ENCODE assay signal across 8 mouse cellular contexts in genomic region chr10:13473287-13473832, GRCm38 (mm10). TPM values are rescaled to one million over a fixed set of nuclear protein-coding genes. Genes with fewer than 3 reads are reported as not detected.
A peak's percentile ranks its signal among the peaks of the same experiment; 100 is the strongest.
DNase-seq lines count a peak whose midpoint lies in the region; ATAC-seq and TF ChIP-seq lines count a peak whose summit lies in the region.

No protein-coding gene starts in this region.

- WGBS in heart, embryonic 13.5 days: 15% methylated on average over 17 of the region's 17 CpGs
- 8% methylated on average over 17 of the region's 17 CpGs for WGBS in bone marrow, adult 2 months
- WGBS in heart, postnatal 0 days: 16% methylated on average over 16 of the region's 17 CpGs

- no peak for ATAC-seq in heart, embryonic 13.5 days (ENCODE audit: extremely low read depth, insufficient number of reproducible peaks, low FRiP score, low TSS enrichment)
- ATAC-seq in heart, postnatal 0 days (ENCODE audit: insufficient read depth, low read depth): no peak

- peak overlapping the region; percentile 83 for H3K4me3 ChIP-seq in heart, embryonic 13.5 days
- H3K4me3 ChIP-seq in bone marrow, adult 2 months (replicated peaks; ENCODE audit: control insufficient read depth, low read depth, low read length): peak overlapping the region; percentile 63
- peak overlapping the region; percentile 81 for H3K4me3 ChIP-seq in heart, postnatal 0 days (ENCODE audit: low read depth, low read length)

- H3K4me2 ChIP-seq in heart, embryonic 13.5 days: peak overlapping the region; percentile 98
- peak overlapping the region; percentile 99 for H3K4me2 ChIP-seq in heart, postnatal 0 days (ENCODE audit: low read depth, low read length)

- no peak for TF ChIP-seq POLR2A in bone marrow, adult 2 months (IDR thresholded peaks at IDR 0.05; ENCODE audit: borderline replicate concordance, control insufficient read depth, low read depth, low read length)

- H3K9ac ChIP-seq in heart, embryonic 13.5 days: peak overlapping the region; percentile 90
- peak overlapping the region; percentile 85 for H3K9ac ChIP-seq in heart, postnatal 0 days (replicated peaks; ENCODE audit: low read depth, low read length)

- peaks cover 42% of the 10 kb centered on the region for H3K27me3 ChIP-seq in heart, embryonic 13.5 days (replicated peaks)
- 0 out of 2 replicates have a peak, but pooled peaks cover 9% of the 10 kb centered on the region for H3K27me3 ChIP-seq in heart, postnatal 0 days (ENCODE audit: control insufficient read depth, insufficient read depth, low read length)

- no peak for TF ChIP-seq CTCF in bone marrow, adult 2 months (IDR thresholded peaks at IDR 0.05; ENCODE audit: control insufficient read depth, insufficient read depth, low read length)
- no peak for TF ChIP-seq CTCF in heart, postnatal 0 days (IDR thresholded peaks at IDR 0.05; ENCODE audit: low read depth)

- no peak overlapping the region for H3K27ac ChIP-seq in heart, embryonic 13.5 days (replicated peaks)
- H3K27ac ChIP-seq in bone marrow, adult 2 months (ENCODE audit: control insufficient read depth, insufficient read depth, low read depth, low read length, poor library complexity): no peak overlapping the region; the same call in 1 of the 2 replicates
- peak overlapping the region; percentile 59; the same call in 1 of the 2 replicates for H3K27ac ChIP-seq in heart, postnatal 0 days (ENCODE audit: low read depth)

- DNase-seq in heart, adult 8-10 months (ENCODE audit: low spot score): no peak
- no peak for DNase-seq in heart, postnatal 0 days (ENCODE audit: low spot score)
- peak; percentile 8 for DNase-seq in mesoderm, embryonic 11.5 days (ENCODE audit: low read depth, low spot score)
- no peak for DNase-seq in ovary, postnatal 10 days (ENCODE audit: low spot score)
- DNase-seq in layer of hippocampus, adult 9-11 months: no peak
- DNase-seq in thymus, postnatal 14 days: no peak

- no peaks in the 10 kb centered on the region for H3K36me3 ChIP-seq in heart, embryonic 13.5 days
- H3K36me3 ChIP-seq in heart, postnatal 0 days (replicated peaks; ENCODE audit: control insufficient read depth, insufficient read depth, low read length): no peaks in the 10 kb centered on the region

- H3K4me1 ChIP-seq in heart, embryonic 13.5 days: peaks cover 17% of the 10 kb centered on the region
- peaks cover 11% of the 10 kb centered on the region for H3K4me1 ChIP-seq in bone marrow, adult 2 months (ENCODE audit: control insufficient read depth, insufficient read depth, low read length)
- peaks cover 12% of the 10 kb centered on the region; the same call in 1 of the 2 replicates for H3K4me1 ChIP-seq in heart, postnatal 0 days (ENCODE audit: control insufficient read depth, insufficient read depth)

- TF ChIP-seq EP300 in heart, postnatal 0 days (IDR thresholded peaks at IDR 0.05; ENCODE audit: low read depth): no peak

- no peaks in the 10 kb centered on the region for H3K9me3 ChIP-seq in heart, embryonic 13.5 days
- no peaks in the 10 kb centered on the region for H3K9me3 ChIP-seq in heart, postnatal 0 days (replicated peaks; ENCODE audit: control insufficient read depth, low read length)

RNA-seq across cellular contexts. Expression of gene Phactr2, which starts 0.9 kb away (rescaled TPM):
- 50.1 and 52.5 TPM in 2 replicates for polyA plus RNA-seq in heart, embryonic 13.5 days (2015; fragmentation: Nextera tagmentation; extraction: Ambion mirVana)
- total RNA-seq in heart, adult 8-10 months (2022): 10 to 100 TPM; 45.2 to 50.3 (median 48.6) TPM
- polyA plus RNA-seq in bone marrow, adult 2 months (2011; ENCODE audit: insufficient read depth, insufficient read length, low replicate concordance, missing spikeins): 7.5 and 12.8 TPM in 2 replicates
- 51.1 and 62.5 TPM in 2 replicates for total RNA-seq in heart, postnatal 0 days (2014; rRNA removed; ENCODE audit: low replicate concordance)
- 39.6 and 40.6 TPM in 2 replicates for polyA plus RNA-seq in heart, postnatal 0 days (2015; fragmentation: Nextera tagmentation; extraction: Ambion mirVana)

RNA-seq across cellular contexts. Expression of gene Fuca2, which starts 26.0 kb away (rescaled TPM):
- 62.3 and 70.5 TPM in 2 replicates for polyA plus RNA-seq in heart, embryonic 13.5 days (2015; fragmentation: Nextera tagmentation; extraction: Ambion mirVana)
- total RNA-seq in heart, adult 8-10 months (2022): 100 to 1,000 TPM; 164 to 196 (median 181) TPM
- polyA plus RNA-seq in bone marrow, adult 2 months (2011; ENCODE audit: insufficient read depth, insufficient read length, low replicate concordance, missing spikeins): 31.0 and 44.9 TPM in 2 replicates
- total RNA-seq in heart, postnatal 0 days (2014; rRNA removed; ENCODE audit: low replicate concordance): 63.9 and 78.7 TPM in 2 replicates
- polyA plus RNA-seq in heart, postnatal 0 days (2015; fragmentation: Nextera tagmentation; extraction: Ambion mirVana): 289 and 361 TPM in 2 replicates
